Mouse (Mus musculus): Measurements from ENCODE around the gene Nub1.

GRCm38 (mm10) chr5:24725897-24726296 lies 40.6 kb downstream of the Nub1 start:
- TF ChIP-seq CTCF (IDR thresholded peaks at IDR 0.05; ENCODE audit: extremely low read depth, insufficient read depth, insufficient read length, insufficient replicate concordance) (no peak), POLR2A (IDR thresholded peaks at IDR 0.05; ENCODE audit: low read depth, low read length) (no peak)

All from spleen, adult 2 months (tissue).